Mouse (Mus musculus): ENCODE results near the gene P2rx4.

GRCm38 (mm10) chr5:122700109-122700836 is 7.1 kb upstream of the P2rx4 start:
- TF ChIP-seq CTCF (IDR thresholded peaks at IDR 0.05; ENCODE audit: insufficient read depth, low read depth, low read length) (no peak), POLR2A (IDR thresholded peaks at IDR 0.05; ENCODE audit: insufficient read depth, low read depth, low read length) (no peak)

Data from olfactory bulb, adult 2 months (tissue).